Mouse (Mus musculus) stomach, embryonic 16.5 days (tissue): ENCODE measurements around the gene Bcat2. TPM values are rescaled to one million over a fixed set of nuclear protein-coding genes. Genes with fewer than 3 reads are reported as not detected.

Experiments used
- ATAC-seq: fragments of 200-750 bp; cut with Nextera tagmentation; 2 replicates; pipeline ENCODE4 v1.8.0; 2017; ENCODE audit warnings: moderate number of reproducible peaks, moderate TSS enrichment; ENCODE audit not compliant: insufficient read depth, low FRiP score
- H3K27ac ChIP-seq: fragments of 300-500 bp; sonication (generic); 2 replicates; pipeline ENCODE4 v1.5.1; 2014; ENCODE audit warnings: low read length
- H3K27me3 ChIP-seq: fragments of 300-500 bp; sonication (generic); 2 replicates; pipeline ENCODE4 v1.6.1; 2014; ENCODE audit warnings: low read length, control low read depth, mixed read lengths; ENCODE audit not compliant: control insufficient read depth, insufficient read depth
- H3K36me3 ChIP-seq: fragments of 300-500 bp; sonication (generic); 2 replicates; pipeline ENCODE4 v1.6.1; 2014; ENCODE audit warnings: low read length; ENCODE audit not compliant: control insufficient read depth, insufficient read depth
- H3K4me1 ChIP-seq: fragments of 300-500 bp; sonication (generic); 2 replicates; pipeline ENCODE4 v1.6.1; 2014; ENCODE audit warnings: low read length, control low read depth, mixed read lengths; ENCODE audit not compliant: control insufficient read depth, insufficient read depth
- H3K4me2 ChIP-seq: fragments of 300-500 bp; sonication (generic); 2 replicates; pipeline ENCODE4 v1.6.1; 2014; ENCODE audit warnings: low read depth, low read length, mixed read lengths
- H3K4me3 ChIP-seq: fragments of 300-500 bp; sonication (generic); replicated peaks from 2 replicates; pipeline ENCODE4 v1.5.1; 2014; ENCODE audit warnings: mild to moderate bottlenecking, low read length
- H3K9ac ChIP-seq: fragments of 300-500 bp; sonication (generic); 2 replicates; pipeline ENCODE4 v1.6.1; 2014; ENCODE audit warnings: low read length
- H3K9me3 ChIP-seq: fragments of 300-500 bp; sonication (generic); replicated peaks from 2 replicates; pipeline ENCODE4 v1.6.1; 2016; ENCODE audit warnings: low read length, control low read depth; ENCODE audit not compliant: control insufficient read depth
- WGBS: fragments of 180-500 bp; shearing (Covaris S2); extraction: QIAGEN DNeasy Blood & Tissue Kit; methylation state at CpG from one replicate; pipeline ENCODE4 v1.1.7; 2014; 5-methylcytosine and 5-hydroxymethylcytosine counted together
- polyA plus RNA-seq: library from polyadenylated mRNA; unstranded; fragments of >200 nt; fragmentation: Nextera tagmentation; extraction: Ambion mirVana; gene quantifications from 2 replicates; pipeline ENCODE4 v1.2.1, GENCODE M21; 2015

Bcat2 gene
- polyA plus RNA-seq, 1 experiment from 2014 or later, result 95.7 TPM

GRCm38 (mm10) chr7:45605704-45606289 lies 35.8 kb downstream of the Bcat2 start:
- H3K36me3 ChIP-seq, result no peaks in the 10 kb centered on the region
- H3K27ac ChIP-seq, result peak overlapping the region; percentile 86
- H3K9me3 ChIP-seq, result no peaks in the 10 kb centered on the region
- H3K9ac ChIP-seq, result no peak overlapping the region
- H3K27me3 ChIP-seq, result no peaks in the 10 kb centered on the region
- ATAC-seq, result peak; percentile 75
- no peak overlapping the region for H3K4me2 ChIP-seq
- WGBS, result 56% methylated on average over 9 of the region's 9 CpGs
- H3K4me1 ChIP-seq, result no peaks in the 10 kb centered on the region
- no peak overlapping the region for H3K4me3 ChIP-seq

DNA sequence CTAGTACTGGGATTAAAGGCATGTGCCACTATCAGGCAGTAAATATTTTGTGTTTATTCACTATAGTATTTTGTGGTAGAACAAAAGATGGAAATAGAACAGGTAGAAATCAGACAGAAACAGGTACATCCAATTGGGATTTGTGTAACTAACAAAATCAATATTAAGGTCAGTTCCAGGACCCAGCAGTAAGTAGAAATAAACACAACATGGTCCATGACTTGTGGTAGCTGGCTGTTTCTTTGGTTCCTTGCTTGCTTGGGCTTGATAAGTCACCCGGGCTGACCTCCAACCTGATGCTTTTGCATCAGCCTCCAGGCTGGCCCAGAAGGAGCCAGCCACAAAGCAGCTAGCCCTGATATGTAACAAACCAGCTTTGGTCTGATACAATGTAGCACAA lies 39.6 kb downstream of the Bcat2 start:
- no peak overlapping the region for H3K9ac ChIP-seq
- WGBS, result 48% methylated on average over 1 of the region's 1 CpGs
- H3K27me3 ChIP-seq, result no peaks in the 10 kb centered on the region
- no peaks in the 10 kb centered on the region for H3K36me3 ChIP-seq
- H3K4me3 ChIP-seq, result no peak overlapping the region
- H3K9me3 ChIP-seq, result no peaks in the 10 kb centered on the region
- H3K4me1 ChIP-seq, result no peaks in the 10 kb centered on the region
- no peak for ATAC-seq
- H3K4me2 ChIP-seq, result no peak overlapping the region
- no peak overlapping the region for H3K27ac ChIP-seq

- Histone ChIP-seq H3K4me1 (peaks cover 8% of the 10 kb centered on the region; the same call in 1 of the 2 replicates), H3K9me3 (no peaks in the 10 kb centered on the region), H3K4me2 (no peak overlapping the region), H3K4me3 (no peak overlapping the region), H3K9ac (no peak overlapping the region), H3K36me3 (no peaks in the 10 kb centered on the region), H3K27ac (peak overlapping the region; percentile 43), H3K27me3 (0 out of 2 replicates have a peak, but pooled peaks cover 3% of the 10 kb centered on the region)
- 25% methylated on average over 6 of the region's 6 CpGs for WGBS
- 0 out of 2 replicates have a peak, but pooled peaks have one; percentile 3 for ATAC-seq
Observed at GRCm38 (mm10) chr7:45616277-45616676, 46.3 kb downstream of the Bcat2 start.

DNA sequence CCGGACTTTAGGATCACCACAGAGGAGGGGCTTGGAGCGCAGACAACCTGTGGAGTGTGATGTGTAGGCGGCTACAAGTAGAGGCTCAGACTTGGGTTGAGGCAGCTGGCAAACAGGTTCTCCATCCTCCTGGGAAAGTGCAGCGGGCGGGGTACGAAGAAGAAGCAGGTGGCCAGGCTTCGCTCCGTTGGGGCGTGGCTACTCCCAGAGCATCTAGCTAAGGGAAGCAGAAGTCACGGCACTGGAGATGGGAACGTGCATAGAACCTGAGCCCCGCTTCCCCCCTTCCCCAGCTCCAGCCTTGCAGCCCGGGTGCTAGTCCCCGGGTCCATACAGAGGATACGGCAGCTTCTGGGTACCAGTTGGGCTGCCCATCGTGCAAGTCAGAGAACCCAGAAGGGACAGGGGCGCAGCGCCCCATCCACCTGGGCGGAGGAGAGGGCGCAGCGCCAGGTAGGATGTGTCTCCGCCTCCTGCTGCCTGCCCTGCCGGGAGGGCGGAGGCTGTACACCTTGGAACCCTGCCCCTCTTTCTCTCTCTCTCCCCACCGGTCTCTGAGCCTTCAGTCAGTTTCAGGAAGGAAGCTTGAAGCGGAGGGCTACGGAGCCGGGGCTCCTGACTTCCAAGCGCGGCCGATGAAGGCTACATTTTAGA lies 47.2 kb downstream of the Bcat2 start, which contains the start of gene Fut1:
Gene Fut1 (plus strand): TSS at position 248 of the 654 bp plus-strand sequence.
- ATAC-seq, result peak; percentile 72
- Histone ChIP-seq H3K27ac (peak within 1 kb of the TSS; percentile 43), H3K4me1 (peaks cover 8% of the 10 kb centered on the region; the same call in 1 of the 2 replicates), H3K9me3 (no peaks in the 10 kb centered on the region), H3K36me3 (no peaks in the 10 kb centered on the region), H3K4me3 (peak within 1 kb of the TSS; percentile 30), H3K9ac (peak within 1 kb of the TSS; percentile 18; the same call in 1 of the 2 replicates), H3K4me2 (peak within 1 kb of the TSS; percentile 52), H3K27me3 (0 out of 2 replicates have a peak, but pooled peaks cover 3% of the 10 kb centered on the region)
- WGBS, result 6% methylated on average over 30 of the region's 31 CpGs

- H3K27ac ChIP-seq, result no peak overlapping the region
- H3K9me3 ChIP-seq, result no peaks in the 10 kb centered on the region
- H3K27me3 ChIP-seq, result 0 out of 2 replicates have a peak, but pooled peaks cover 3% of the 10 kb centered on the region
- no peak for ATAC-seq
- H3K9ac ChIP-seq, result no peak overlapping the region
- no peak overlapping the region for H3K4me3 ChIP-seq
- peaks cover 8% of the 10 kb centered on the region; the same call in 1 of the 2 replicates for H3K4me1 ChIP-seq
- no peaks in the 10 kb centered on the region for H3K36me3 ChIP-seq
- WGBS, result 81% methylated on average over 5 of the region's 5 CpGs
- no peak overlapping the region for H3K4me2 ChIP-seq
Observed at GRCm38 (mm10) chr7:45618316-45618715, 48.4 kb downstream of the Bcat2 start.

DNA sequence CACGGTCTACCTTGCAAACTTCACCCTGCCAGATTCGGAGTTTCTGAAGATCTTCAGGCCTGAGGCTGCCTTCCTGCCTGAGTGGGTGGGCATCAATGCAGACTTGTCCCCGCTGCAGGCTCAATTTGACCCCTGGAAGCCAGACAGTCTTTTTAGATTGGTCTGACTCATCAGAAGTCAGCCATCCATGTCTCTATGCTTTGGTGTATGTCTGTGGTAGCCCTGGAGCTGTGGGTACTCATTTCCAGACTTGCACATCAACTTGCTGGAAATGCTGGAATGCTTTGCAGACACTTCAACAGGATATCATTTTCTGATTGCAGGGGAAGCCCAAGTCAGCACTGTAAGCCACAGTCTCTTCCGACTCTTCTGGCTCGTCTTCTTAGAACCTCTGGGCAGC lies 49.6 kb downstream of the Bcat2 start:
- no peak for ATAC-seq
- Histone ChIP-seq H3K4me2 (no peak overlapping the region), H3K9me3 (no peaks in the 10 kb centered on the region), H3K4me1 (peaks cover 8% of the 10 kb centered on the region; the same call in 1 of the 2 replicates), H3K36me3 (no peaks in the 10 kb centered on the region), H3K4me3 (no peak overlapping the region), H3K27me3 (0 out of 2 replicates have a peak, but pooled peaks cover 3% of the 10 kb centered on the region), H3K27ac (no peak overlapping the region), H3K9ac (no peak overlapping the region)
- 91% methylated on average over 5 of the region's 5 CpGs for WGBS

DNA sequence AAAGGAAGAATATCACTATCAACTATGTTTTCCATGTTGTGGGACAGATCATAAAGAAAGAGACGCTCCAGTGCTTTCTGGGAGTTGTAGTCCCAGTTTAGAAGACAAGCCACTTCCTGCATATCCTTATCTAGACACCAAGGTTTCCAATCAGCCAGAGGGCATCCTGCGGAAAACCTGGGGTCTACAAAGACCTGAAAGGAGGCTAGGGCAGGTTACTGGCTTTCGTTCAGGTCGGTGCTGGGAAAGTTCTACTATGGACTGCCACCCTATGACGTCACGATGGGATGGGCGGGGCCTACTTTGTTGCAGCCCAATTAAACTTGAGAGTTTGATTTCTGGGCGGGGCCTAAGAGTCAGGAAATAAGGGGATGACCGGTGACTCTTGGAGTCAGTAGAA lies 51.5 kb downstream of the Bcat2 start, which contains the start of gene Izumo1:
Gene Izumo1 (plus strand): TSS at position 369 of the 400 bp plus-strand sequence.
- Histone ChIP-seq H3K4me1 (peaks cover 5% of the 10 kb centered on the region; the same call in 1 of the 2 replicates), H3K27ac (no peak within 1 kb of the TSS), H3K27me3 (0 out of 2 replicates have a peak, but pooled peaks cover 3% of the 10 kb centered on the region), H3K36me3 (no peaks in the 10 kb centered on the region), H3K9ac (no peak within 1 kb of the TSS), H3K4me2 (peak within 1 kb of the TSS; percentile 13; the same call in 1 of the 2 replicates), H3K4me3 (no peak within 1 kb of the TSS), H3K9me3 (no peaks in the 10 kb centered on the region)
- 31% methylated on average over 9 of the region's 9 CpGs for WGBS
- ATAC-seq, result no peak

GRCm38 (mm10) chr7:45623507-45623906 lies 53.6 kb downstream of the Bcat2 start:
- H3K4me1 ChIP-seq, result no peaks in the 10 kb centered on the region
- H3K27me3 ChIP-seq, result no peaks in the 10 kb centered on the region
- H3K36me3 ChIP-seq, result no peaks in the 10 kb centered on the region
- H3K27ac ChIP-seq, result no peak overlapping the region
- no peak for ATAC-seq
- 90% methylated on average over 11 of the region's 11 CpGs for WGBS
- no peak overlapping the region for H3K4me2 ChIP-seq
- H3K9ac ChIP-seq, result no peak overlapping the region
- H3K9me3 ChIP-seq, result no peaks in the 10 kb centered on the region
- no peak overlapping the region for H3K4me3 ChIP-seq

DNA sequence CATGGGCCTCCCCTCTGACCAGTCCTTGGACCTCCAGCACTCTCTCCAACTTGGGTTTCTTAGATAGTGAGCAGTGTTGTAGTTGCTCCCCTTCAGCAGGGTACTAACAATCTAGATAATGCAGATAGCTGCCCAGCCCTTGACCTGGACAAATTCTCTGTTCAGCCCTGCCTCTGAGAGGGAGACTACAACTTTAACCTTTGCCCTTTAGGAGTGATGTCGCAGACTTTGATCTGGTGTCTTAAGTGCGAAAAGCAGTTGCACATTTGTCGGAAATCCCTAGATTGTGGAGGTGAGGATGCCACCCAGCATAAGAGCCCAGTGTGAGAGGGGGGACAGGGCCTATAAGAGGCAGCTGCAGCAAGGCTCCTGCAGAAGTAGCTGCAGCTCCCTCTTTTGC lies 54.8 kb downstream of the Bcat2 start:
- Histone ChIP-seq H3K9me3 (no peaks in the 10 kb centered on the region), H3K36me3 (no peaks in the 10 kb centered on the region), H3K4me1 (no peaks in the 10 kb centered on the region), H3K27me3 (no peaks in the 10 kb centered on the region), H3K27ac (no peak overlapping the region), H3K4me3 (no peak overlapping the region), H3K4me2 (no peak overlapping the region), H3K9ac (no peak overlapping the region)
- ATAC-seq, result no peak
- WGBS, result 74% methylated on average over 3 of the region's 3 CpGs
